ENCODE assay signal across 21 mouse cellular contexts in genomic region chr15:99768761-99769160, GRCm38 (mm10).
"Had no signal": no experiment of that assay in that cellular context is flagged by ENCODE, and none has a peak within 500 bp of the region (broad histone marks: within the 10 kb centered on the region; RNA-seq: fewer than 3 reads in every experiment).

No protein-coding gene starts in this region.

- DNase-seq: forebrain, postnatal 0 days; gastrocnemius, adult 2 months; gastrocnemius, postnatal 10 days; gastrocnemius, postnatal 25 days; heart, adult 18-20 months; heart, postnatal 10 days; heart, postnatal 4 days; layer of hippocampus, adult 9-11 months; layer of hippocampus, postnatal 36 days; left cerebral cortex, postnatal 4 days had no signal

- H3K27me3 ChIP-seq: heart, embryonic 12.5 days; hindbrain, embryonic 12.5 days; intestine, embryonic 15.5 days; limb, embryonic 13.5 days; limb, embryonic 15.5 days had no signal

- H3K4me3 ChIP-seq: gastrocnemius, adult 2 months; heart, embryonic 10.5 days; heart, embryonic 12.5 days; hindbrain, embryonic 10.5 days; hindbrain, embryonic 12.5 days; intestine, embryonic 15.5 days; limb, embryonic 13.5 days; limb, embryonic 15.5 days; liver, embryonic 12.5 days had no signal

- H3K27ac ChIP-seq: gastrocnemius, adult 2 months; heart, embryonic 10.5 days; hindbrain, embryonic 10.5 days; hindbrain, embryonic 12.5 days; hindbrain, embryonic 14.5 days; intestine, embryonic 15.5 days; kidney, postnatal 0 days; limb, embryonic 13.5 days; limb, embryonic 15.5 days; liver, embryonic 12.5 days; liver, embryonic 14.5 days had no signal
